ENCODE assay signal across 8 mouse cellular contexts in the genomic region with DNA sequence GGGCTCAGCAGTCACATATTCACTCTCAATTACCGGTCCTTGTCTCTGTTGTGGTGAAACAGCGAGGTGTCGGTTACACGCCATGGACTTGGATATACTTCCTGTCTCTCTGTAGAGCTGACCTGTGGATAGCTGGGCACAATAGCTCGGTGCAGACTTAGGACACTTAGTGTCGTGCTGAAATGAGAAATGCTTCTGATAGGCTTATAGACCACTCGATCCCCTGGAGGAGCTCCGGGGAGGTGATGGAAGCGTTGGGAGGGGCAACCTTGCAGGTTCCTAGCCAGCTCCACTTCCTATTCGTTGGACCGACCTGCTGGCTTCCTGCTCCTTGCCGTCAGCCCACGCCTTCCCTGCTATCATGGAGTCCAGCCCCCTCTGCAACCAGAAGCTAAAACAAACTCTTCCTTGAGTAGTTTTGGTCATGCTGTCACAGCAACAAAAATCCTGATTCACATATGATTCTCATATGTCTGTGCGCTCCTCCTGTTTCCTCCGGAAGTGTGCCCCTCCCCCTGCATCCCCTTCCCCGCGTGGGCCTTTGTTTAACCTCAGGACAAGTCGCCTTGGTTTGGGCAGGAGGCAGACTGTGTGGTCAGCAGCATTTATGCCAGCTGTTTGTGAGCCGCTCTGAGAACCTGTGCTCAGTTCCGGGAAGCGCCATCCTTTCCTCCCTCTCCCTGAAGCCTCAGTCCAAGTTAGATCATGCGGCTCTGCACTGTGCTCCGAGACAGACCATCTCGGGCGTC. TPM values are rescaled to one million over a fixed set of nuclear protein-coding genes. Genes with fewer than 3 reads are reported as not detected.
DNase-seq lines count a peak whose midpoint lies in the region; ATAC-seq and TF ChIP-seq lines count a peak whose summit lies in the region.

No protein-coding gene starts in this region.

- no peaks in the 10 kb centered on the region for H3K36me3 ChIP-seq in lung, embryonic 14.5 days (ENCODE audit: insufficient read depth)
- no peaks in the 10 kb centered on the region for H3K36me3 ChIP-seq in embryonic facial prominence, embryonic 13.5 days
- no peaks in the 10 kb centered on the region for H3K36me3 ChIP-seq in limb, embryonic 10.5 days
- no peaks in the 10 kb centered on the region for H3K36me3 ChIP-seq in neural tube, embryonic 14.5 days (ENCODE audit: control insufficient read depth, insufficient read depth, low read length)
- no peaks in the 10 kb centered on the region for H3K36me3 ChIP-seq in forebrain, embryonic 12.5 days (replicated peaks)

- no peaks in the 10 kb centered on the region for H3K9me3 ChIP-seq in lung, embryonic 14.5 days (ENCODE audit: low read depth, low read length)
- H3K9me3 ChIP-seq in embryonic facial prominence, embryonic 13.5 days: no peaks in the 10 kb centered on the region
- H3K9me3 ChIP-seq in limb, embryonic 10.5 days (replicated peaks): no peaks in the 10 kb centered on the region
- H3K9me3 ChIP-seq in neural tube, embryonic 14.5 days (ENCODE audit: control insufficient read depth, low read length): no peaks in the 10 kb centered on the region
- no peaks in the 10 kb centered on the region; the same call in 1 of the 2 replicates for H3K9me3 ChIP-seq in forebrain, embryonic 12.5 days

- ATAC-seq in lung, embryonic 14.5 days (ENCODE audit: insufficient read depth): peak; percentile 62; the same call in 1 of the 2 replicates
- ATAC-seq in embryonic facial prominence, embryonic 13.5 days (ENCODE audit: insufficient number of reproducible peaks, insufficient read depth, low FRiP score, low TSS enrichment, low read depth): peak; percentile 44; the same call in 1 of the 2 replicates
- ATAC-seq in neural tube, embryonic 14.5 days (ENCODE audit: low read depth): no peak
- no peak for ATAC-seq in forebrain, embryonic 12.5 days (ENCODE audit: low FRiP score)

- peak overlapping the region; percentile 40 for H3K4me2 ChIP-seq in lung, embryonic 14.5 days
- H3K4me2 ChIP-seq in embryonic facial prominence, embryonic 13.5 days: peak overlapping the region; percentile 48
- no peak overlapping the region for H3K4me2 ChIP-seq in neural tube, embryonic 14.5 days (ENCODE audit: low read depth, low read length)
- H3K4me2 ChIP-seq in forebrain, embryonic 12.5 days: no peak overlapping the region

- 0 out of 2 replicates have a peak overlapping the region, but pooled peaks have one; percentile 0 for H3K4me3 ChIP-seq in lung, embryonic 14.5 days (ENCODE audit: low read depth, low read length)
- H3K4me3 ChIP-seq in embryonic facial prominence, embryonic 13.5 days: no peak overlapping the region
- peak overlapping the region; percentile 16; the same call in 1 of the 2 replicates for H3K4me3 ChIP-seq in limb, embryonic 10.5 days
- no peak overlapping the region for H3K4me3 ChIP-seq in neural tube, embryonic 14.5 days (ENCODE audit: low read depth, low read length)
- H3K4me3 ChIP-seq in forebrain, embryonic 12.5 days (replicated peaks): no peak overlapping the region

- peaks cover 4% of the 10 kb centered on the region; the same call in 1 of the 2 replicates for H3K4me1 ChIP-seq in lung, embryonic 14.5 days (ENCODE audit: insufficient read depth)
- H3K4me1 ChIP-seq in embryonic facial prominence, embryonic 13.5 days: peaks cover 30% of the 10 kb centered on the region
- peaks cover 56% of the 10 kb centered on the region for H3K4me1 ChIP-seq in limb, embryonic 10.5 days
- peaks cover 9% of the 10 kb centered on the region for H3K4me1 ChIP-seq in neural tube, embryonic 14.5 days (ENCODE audit: control insufficient read depth, insufficient read depth, low read length)
- H3K4me1 ChIP-seq in forebrain, embryonic 12.5 days: peaks cover 47% of the 10 kb centered on the region

- no peak overlapping the region for H3K9ac ChIP-seq in lung, embryonic 14.5 days
- H3K9ac ChIP-seq in embryonic facial prominence, embryonic 13.5 days: no peak overlapping the region
- H3K9ac ChIP-seq in neural tube, embryonic 14.5 days (replicated peaks; ENCODE audit: low read depth, low read length): no peak overlapping the region
- H3K9ac ChIP-seq in forebrain, embryonic 12.5 days: no peak overlapping the region

- 18% methylated on average over 25 of the region's 25 CpGs for WGBS in lung, embryonic 14.5 days
- 41% methylated on average over 25 of the region's 25 CpGs for WGBS in embryonic facial prominence, embryonic 13.5 days
- 49% methylated on average over 25 of the region's 25 CpGs for WGBS in limb, embryonic 10.5 days
- 60% methylated on average over 25 of the region's 25 CpGs for WGBS in neural tube, embryonic 14.5 days
- 61% methylated on average over 25 of the region's 25 CpGs for WGBS in forebrain, embryonic 12.5 days

- no peak for TF ChIP-seq CTCF in lung, embryonic 14.5 days (IDR thresholded peaks at IDR 0.05; ENCODE audit: low read depth)

- no peaks in the 10 kb centered on the region for H3K27me3 ChIP-seq in lung, embryonic 14.5 days (ENCODE audit: insufficient read depth, low read length)
- peaks cover 14% of the 10 kb centered on the region for H3K27me3 ChIP-seq in embryonic facial prominence, embryonic 13.5 days
- peaks cover 35% of the 10 kb centered on the region for H3K27me3 ChIP-seq in limb, embryonic 10.5 days (ENCODE audit: low read depth, poor library complexity, severe bottlenecking)
- H3K27me3 ChIP-seq in neural tube, embryonic 14.5 days (ENCODE audit: control insufficient read depth, insufficient read depth, low read length): no peaks in the 10 kb centered on the region
- peaks cover 28% of the 10 kb centered on the region for H3K27me3 ChIP-seq in forebrain, embryonic 12.5 days

- no peak overlapping the region for H3K27ac ChIP-seq in lung, embryonic 14.5 days (ENCODE audit: low read depth)
- no peak overlapping the region; the same call in 1 of the 2 replicates for H3K27ac ChIP-seq in embryonic facial prominence, embryonic 13.5 days
- peak overlapping the region; percentile 72 for H3K27ac ChIP-seq in limb, embryonic 10.5 days
- peak overlapping the region; percentile 28; the same call in 1 of the 2 replicates for H3K27ac ChIP-seq in neural tube, embryonic 14.5 days (ENCODE audit: low read depth, low read length)
- H3K27ac ChIP-seq in forebrain, embryonic 12.5 days: no peak overlapping the region

- peak; percentile 47 for DNase-seq in lung, embryonic 14.5 days
- DNase-seq in lung, postnatal 14 days: no peak
- peak; percentile 49 for DNase-seq in limb, embryonic 10.5 days (ENCODE audit: low spot score)
- DNase-seq in ovary, postnatal 14 days (ENCODE audit: low spot score): no peak
- DNase-seq in layer of hippocampus, adult 9-11 months: no peak

RNA-seq across cellular contexts. Expression of a gene that starts 11.8 kb away (rescaled TPM):
- polyA plus RNA-seq in lung, embryonic 14.5 days (2014; fragmentation: Nextera tagmentation; extraction: Ambion mirVana): 4.6 and 5.0 TPM in 2 replicates
- polyA plus RNA-seq in embryonic facial prominence, embryonic 13.5 days (2015; fragmentation: Nextera tagmentation; extraction: Ambion mirVana): 0.65 and 0.89 TPM in 2 replicates
- polyA plus RNA-seq in limb, embryonic 10.5 days (2016; fragmentation: Nextera tagmentation; extraction: Ambion mirVana): not detected in 2 replicates
- polyA plus RNA-seq in neural tube, embryonic 14.5 days (2014; fragmentation: Nextera tagmentation; extraction: Ambion mirVana): 2.0 TPM in 2 replicates
- 0.22 and 0.38 TPM in 2 replicates for polyA plus RNA-seq in forebrain, embryonic 12.5 days (2016; fragmentation: Nextera tagmentation; extraction: Ambion mirVana)

Comparison
In these comparisons a context has a peak if more than half of its experiments do, and no peak if none do; other contexts are left out.
1. DNase-seq: peak in lung, embryonic 14.5 days (single experiment) and limb, embryonic 10.5 days (single experiment); none in lung, postnatal 14 days (single experiment), ovary, postnatal 14 days (single experiment) and layer of hippocampus, adult 9-11 months (single experiment).
2. ATAC-seq: peak in lung, embryonic 14.5 days (single experiment) and embryonic facial prominence, embryonic 13.5 days (single experiment); none in neural tube, embryonic 14.5 days (single experiment) and forebrain, embryonic 12.5 days (single experiment).
3. H3K27ac ChIP-seq: peak in limb, embryonic 10.5 days (single experiment) and neural tube, embryonic 14.5 days (single experiment); none in lung, embryonic 14.5 days (single experiment), embryonic facial prominence, embryonic 13.5 days (single experiment) and forebrain, embryonic 12.5 days (single experiment).
4. H3K4me2 ChIP-seq: peak in lung, embryonic 14.5 days (single experiment) and embryonic facial prominence, embryonic 13.5 days (single experiment); none in neural tube, embryonic 14.5 days (single experiment) and forebrain, embryonic 12.5 days (single experiment).
5. H3K4me3 ChIP-seq: peak in lung, embryonic 14.5 days (single experiment) and limb, embryonic 10.5 days (single experiment); none in embryonic facial prominence, embryonic 13.5 days (single experiment), neural tube, embryonic 14.5 days (single experiment) and forebrain, embryonic 12.5 days (single experiment).